Mouse (Mus musculus): ENCODE measurements at regions not wholly inside any gene's neighbourhood (a gene's known extent, or its start where the extent isn't known, plus 50 kb on each side); places are given as distances from the start of the nearest gene placed in this dataset.

DNA sequence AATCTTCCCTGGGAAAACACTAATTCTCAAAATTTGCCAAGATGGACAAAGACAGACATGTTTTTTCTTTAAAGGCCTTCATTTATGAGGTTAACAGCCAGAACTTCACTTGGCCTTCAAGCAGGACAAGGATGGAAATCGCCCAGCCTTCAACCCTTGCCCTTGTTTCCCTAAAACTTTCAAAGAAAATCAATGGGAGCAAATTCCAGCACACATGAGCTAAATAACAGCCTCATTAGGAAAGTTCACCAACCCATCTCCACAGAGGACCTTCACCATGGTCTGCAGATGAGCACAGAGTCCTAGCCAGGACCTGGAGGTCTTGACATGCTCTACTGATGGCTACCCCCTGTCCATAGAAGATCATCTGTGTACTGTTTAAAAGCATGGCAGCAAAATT lies 271.8 kb downstream of the Ddx10 start:
- no peak overlapping the region for H3K9ac ChIP-seq
- no peaks in the 10 kb centered on the region for H3K9me3 ChIP-seq (ENCODE audit: low read length)
- H3K4me1 ChIP-seq (ENCODE audit: insufficient read depth), result no peaks in the 10 kb centered on the region
- no peak for TF ChIP-seq CTCF (IDR thresholded peaks at IDR 0.05; ENCODE audit: low read depth)
- H3K27me3 ChIP-seq (ENCODE audit: insufficient read depth, low read length), result no peaks in the 10 kb centered on the region
- H3K4me2 ChIP-seq (ENCODE audit: low read depth), result no peak overlapping the region
- WGBS, result 84% methylated on average over 1 of the region's 1 CpGs
- no peak overlapping the region for H3K27ac ChIP-seq (ENCODE audit: low read depth, low read length)
- DNase-seq (no peak), ATAC-seq (no peak)
- H3K36me3 ChIP-seq (ENCODE audit: insufficient read depth), result no peaks in the 10 kb centered on the region
- H3K4me3 ChIP-seq (ENCODE audit: low read depth, low read length), result no peak overlapping the region

DNA sequence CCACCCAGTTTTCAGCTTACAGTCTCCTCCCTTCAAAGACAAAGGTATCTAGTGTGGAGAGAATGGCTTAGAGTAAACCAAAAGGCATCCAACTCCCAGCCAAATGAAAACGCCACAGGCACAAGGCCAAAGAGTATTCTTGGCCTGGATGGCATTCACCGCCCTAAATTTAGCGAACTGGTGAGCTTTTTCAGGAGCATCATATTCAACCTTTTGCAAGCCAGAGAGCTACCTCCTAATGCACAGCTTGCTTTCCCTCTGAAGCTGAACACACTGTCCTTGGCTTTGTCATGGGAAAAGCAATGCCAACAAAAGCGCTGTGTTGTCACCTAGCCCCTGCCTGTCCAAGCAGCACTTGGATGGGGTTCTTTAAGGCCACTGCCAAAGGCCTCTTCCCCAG lies 282.2 kb downstream of the Ddx10 start:
- WGBS, result 77% methylated on average over 4 of the region's 4 CpGs
- no peak for DNase-seq

DNA sequence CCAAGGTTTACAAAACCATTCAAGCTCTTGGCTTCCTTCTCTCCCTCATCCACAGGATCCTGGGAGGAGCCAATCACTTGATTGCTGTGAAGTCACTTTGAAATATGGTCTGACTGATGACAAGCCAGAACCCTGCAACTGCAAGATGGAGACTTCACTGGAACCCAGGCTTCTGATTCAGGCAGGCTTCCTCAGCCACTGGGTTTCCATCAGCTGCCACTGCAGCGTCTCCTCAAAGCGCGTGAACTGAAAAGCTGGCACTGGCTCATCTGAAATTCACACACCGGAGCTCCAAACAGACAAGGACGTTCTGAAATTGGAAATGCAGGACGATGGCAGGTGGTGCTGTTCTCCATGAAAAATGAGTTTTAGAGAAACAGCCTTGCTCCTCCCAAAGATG lies 280.1 kb upstream of the AI593442 start:
- Histone ChIP-seq H3K9me3 (ENCODE audit: low read length) (no peaks in the 10 kb centered on the region), H3K27ac (ENCODE audit: low read depth, low read length) (no peak overlapping the region), H3K4me3 (ENCODE audit: low read depth, low read length) (no peak overlapping the region), H3K36me3 (ENCODE audit: insufficient read depth) (no peaks in the 10 kb centered on the region), H3K4me2 (ENCODE audit: low read depth) (no peak overlapping the region), H3K4me1 (ENCODE audit: insufficient read depth) (no peaks in the 10 kb centered on the region), H3K27me3 (ENCODE audit: insufficient read depth, low read length) (no peaks in the 10 kb centered on the region), H3K9ac (no peak overlapping the region)
- ATAC-seq (peak; percentile 14; the same call in 1 of the 2 replicates), DNase-seq (peak; percentile 38)
- TF ChIP-seq CTCF (IDR thresholded peaks at IDR 0.05; ENCODE audit: low read depth), result no peak
- 48% methylated on average over 6 of the region's 6 CpGs for WGBS

More for the DNA sequence above, 282.2 kb downstream of the Ddx10 start:
- ATAC-seq, result no peak
- no peak overlapping the region for H3K9ac ChIP-seq
- no peaks in the 10 kb centered on the region for H3K9me3 ChIP-seq (ENCODE audit: low read length)
- no peak overlapping the region for H3K4me3 ChIP-seq (ENCODE audit: low read depth, low read length)
- H3K36me3 ChIP-seq (ENCODE audit: insufficient read depth), result no peaks in the 10 kb centered on the region
- H3K27me3 ChIP-seq (ENCODE audit: insufficient read depth, low read length), result no peaks in the 10 kb centered on the region
- H3K27ac ChIP-seq (ENCODE audit: low read depth, low read length), result no peak overlapping the region
- H3K4me1 ChIP-seq (ENCODE audit: insufficient read depth), result 0 out of 2 replicates have a peak, but pooled peaks cover 2% of the 10 kb centered on the region
- no peak for TF ChIP-seq CTCF (IDR thresholded peaks at IDR 0.05; ENCODE audit: low read depth)
- no peak overlapping the region for H3K4me2 ChIP-seq (ENCODE audit: low read depth)

DNA sequence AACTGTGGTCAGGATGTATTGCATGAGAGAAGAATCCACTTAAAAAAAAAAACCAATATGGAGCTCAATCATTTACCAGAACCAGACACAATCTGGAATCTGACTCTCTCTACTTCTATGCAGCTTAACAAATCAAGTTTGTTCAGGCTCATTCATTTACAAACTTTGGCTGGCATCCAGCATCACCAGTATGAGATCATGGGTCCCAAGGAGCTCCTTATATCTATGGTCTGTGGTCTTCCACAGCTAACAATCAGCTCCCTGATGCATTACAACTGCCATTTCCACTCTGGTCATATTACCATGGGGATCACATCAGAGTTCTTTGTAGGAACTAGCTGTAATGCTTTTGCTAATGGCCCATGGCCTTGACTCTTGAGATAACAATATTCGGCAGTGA lies 277.7 kb upstream of the AI593442 start:
- no peak for ATAC-seq
- Histone ChIP-seq H3K27me3 (ENCODE audit: insufficient read depth, low read length) (no peaks in the 10 kb centered on the region), H3K4me2 (ENCODE audit: low read depth) (no peak overlapping the region), H3K9ac (no peak overlapping the region), H3K36me3 (ENCODE audit: insufficient read depth) (no peaks in the 10 kb centered on the region), H3K4me3 (ENCODE audit: low read depth, low read length) (no peak overlapping the region), H3K9me3 (ENCODE audit: low read length) (no peaks in the 10 kb centered on the region), H3K4me1 (ENCODE audit: insufficient read depth) (no peaks in the 10 kb centered on the region), H3K27ac (ENCODE audit: low read depth, low read length) (no peak overlapping the region)
- 77% methylated on average over 1 of the region's 1 CpGs for WGBS
- TF ChIP-seq CTCF (IDR thresholded peaks at IDR 0.05; ENCODE audit: low read depth), result no peak
- no peak for DNase-seq

DNA sequence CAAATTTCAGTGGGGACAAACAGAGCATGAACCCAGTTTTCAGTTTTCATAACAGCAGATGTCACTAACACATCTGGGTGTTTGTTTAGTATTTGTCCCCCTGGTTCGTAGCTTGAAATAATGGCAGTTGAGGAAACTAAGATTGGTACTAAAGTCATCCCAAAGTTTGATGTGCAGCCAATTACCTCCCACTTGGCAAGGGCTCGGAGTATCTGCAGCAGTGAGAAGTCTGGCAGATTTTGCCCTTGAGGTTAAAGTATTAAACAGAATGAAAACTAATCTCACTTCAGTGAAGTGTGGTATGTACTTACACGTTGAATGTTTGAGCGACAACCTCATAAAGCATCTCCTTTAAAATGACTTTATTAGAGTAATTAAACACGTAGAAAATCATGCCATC lies 264.5 kb upstream of the AI593442 start:
- H3K4me2 ChIP-seq (ENCODE audit: low read depth), result no peak overlapping the region
- no peaks in the 10 kb centered on the region for H3K9me3 ChIP-seq (ENCODE audit: low read length)
- DNase-seq (no peak), ATAC-seq (no peak)
- H3K27ac ChIP-seq (ENCODE audit: low read depth, low read length), result no peak overlapping the region
- H3K36me3 ChIP-seq (ENCODE audit: insufficient read depth), result no peaks in the 10 kb centered on the region
- no peak for TF ChIP-seq CTCF (IDR thresholded peaks at IDR 0.05; ENCODE audit: low read depth)
- H3K4me1 ChIP-seq (ENCODE audit: insufficient read depth), result 0 out of 2 replicates have a peak, but pooled peaks cover 9% of the 10 kb centered on the region
- H3K4me3 ChIP-seq (ENCODE audit: low read depth, low read length), result no peak overlapping the region
- H3K27me3 ChIP-seq (ENCODE audit: insufficient read depth, low read length), result no peaks in the 10 kb centered on the region
- H3K9ac ChIP-seq, result no peak overlapping the region
- 35% methylated on average over 5 of the region's 5 CpGs for WGBS

DNA sequence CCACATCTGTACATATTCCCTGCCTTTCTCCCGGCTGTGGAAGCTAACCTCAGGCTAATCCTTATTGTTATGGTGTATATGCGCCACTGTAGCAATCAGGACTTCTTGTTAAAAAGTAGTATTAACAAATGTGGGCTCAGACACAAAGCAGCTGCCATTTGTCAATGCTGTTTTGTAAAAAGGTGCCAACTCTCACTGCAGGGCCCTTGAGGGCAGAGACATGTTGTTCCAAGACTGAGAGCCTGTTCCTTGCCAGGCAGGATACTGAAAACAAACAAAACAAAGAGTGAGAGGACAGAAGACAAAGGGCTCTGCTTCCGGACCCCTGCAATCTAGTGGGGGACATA lies 262.0 kb upstream of the AI593442 start:
- Histone ChIP-seq H3K4me1 (ENCODE audit: insufficient read depth) (0 out of 2 replicates have a peak, but pooled peaks cover 9% of the 10 kb centered on the region), H3K9me3 (ENCODE audit: low read length) (no peaks in the 10 kb centered on the region), H3K27ac (ENCODE audit: low read depth, low read length) (no peak overlapping the region), H3K4me3 (ENCODE audit: low read depth, low read length) (no peak overlapping the region), H3K27me3 (ENCODE audit: insufficient read depth, low read length) (no peaks in the 10 kb centered on the region), H3K9ac (no peak overlapping the region), H3K4me2 (ENCODE audit: low read depth) (no peak overlapping the region), H3K36me3 (ENCODE audit: insufficient read depth) (no peaks in the 10 kb centered on the region)
- TF ChIP-seq CTCF (IDR thresholded peaks at IDR 0.05; ENCODE audit: low read depth), result no peak
- peak; percentile 29 for DNase-seq
- 11% methylated on average over 3 of the region's 3 CpGs for WGBS
- ATAC-seq, result peak; percentile 47; the same call in 1 of the 2 replicates

DNA sequence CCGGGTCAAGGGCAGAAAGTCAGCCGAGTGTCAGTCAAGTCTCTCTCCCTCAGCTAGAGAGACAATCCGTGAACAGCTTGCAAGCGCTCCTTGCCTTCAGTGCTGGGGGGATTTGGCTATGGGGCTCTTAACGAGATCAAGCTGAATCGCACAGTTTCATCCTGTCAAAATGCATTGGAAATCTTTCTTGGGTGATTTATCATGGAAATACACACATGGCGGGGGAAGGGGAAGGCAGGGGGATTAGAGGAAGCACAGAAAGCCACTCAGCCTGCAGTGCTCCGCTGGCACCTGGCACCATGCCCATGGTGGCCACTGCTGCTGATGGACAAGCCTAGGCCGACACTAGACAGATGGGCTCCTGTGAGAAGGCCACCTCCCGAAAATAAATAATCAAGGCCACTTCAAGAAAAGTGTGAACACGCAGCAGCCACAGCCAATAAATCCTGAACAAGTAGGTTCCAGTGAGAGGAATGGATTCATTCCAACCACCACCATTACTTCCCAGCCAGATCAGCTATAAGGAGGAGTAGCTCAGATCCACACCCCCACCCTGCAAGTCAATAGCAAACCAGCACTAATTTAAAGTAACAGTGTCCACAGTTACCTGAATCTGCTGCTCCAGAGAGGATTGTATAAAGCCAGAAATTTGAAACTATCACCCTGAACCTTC lies 261.5 kb upstream of the AI593442 start:
- 0 out of 2 replicates have a peak overlapping the region, but pooled peaks have one; percentile 13 for H3K4me2 ChIP-seq (ENCODE audit: low read depth)
- H3K9ac ChIP-seq, result no peak overlapping the region
- no peaks in the 10 kb centered on the region for H3K9me3 ChIP-seq (ENCODE audit: low read length)
- H3K4me3 ChIP-seq (ENCODE audit: low read depth, low read length), result no peak overlapping the region
- H3K27me3 ChIP-seq (ENCODE audit: insufficient read depth, low read length), result no peaks in the 10 kb centered on the region
- H3K4me1 ChIP-seq (ENCODE audit: insufficient read depth), result 0 out of 2 replicates have a peak, but pooled peaks cover 9% of the 10 kb centered on the region
- WGBS, result 17% methylated on average over 11 of the region's 11 CpGs
- no peaks in the 10 kb centered on the region for H3K36me3 ChIP-seq (ENCODE audit: insufficient read depth)
- ATAC-seq, result peak; percentile 72
- no peak for TF ChIP-seq CTCF (IDR thresholded peaks at IDR 0.05; ENCODE audit: low read depth)
- 0 out of 2 replicates have a peak overlapping the region, but pooled peaks have one; percentile 29 for H3K27ac ChIP-seq (ENCODE audit: low read depth, low read length)
- DNase-seq, result peak; percentile 55

Data from forebrain, postnatal 0 days (tissue).